Mouse (Mus musculus) heart, adult 2 months (tissue): ENCODE measurements around the gene Ror1.

Source experiments
- CTCF ChIP-seq: fragments of 200-600 bp; IDR thresholded peaks from 2 replicates; pipeline ENCODE4 v1.8.1; 2022; ENCODE audit warnings: antibody characterized with exemption, mild to moderate bottlenecking, moderate library complexity
- EP300 ChIP-seq: fragments of 200-500 bp; IDR thresholded peaks from 2 replicates; pipeline ENCODE4 v1.6.1; 2011; ENCODE audit warnings: low read depth, low read length, control low read depth; ENCODE audit not compliant: insufficient read depth

DNA sequence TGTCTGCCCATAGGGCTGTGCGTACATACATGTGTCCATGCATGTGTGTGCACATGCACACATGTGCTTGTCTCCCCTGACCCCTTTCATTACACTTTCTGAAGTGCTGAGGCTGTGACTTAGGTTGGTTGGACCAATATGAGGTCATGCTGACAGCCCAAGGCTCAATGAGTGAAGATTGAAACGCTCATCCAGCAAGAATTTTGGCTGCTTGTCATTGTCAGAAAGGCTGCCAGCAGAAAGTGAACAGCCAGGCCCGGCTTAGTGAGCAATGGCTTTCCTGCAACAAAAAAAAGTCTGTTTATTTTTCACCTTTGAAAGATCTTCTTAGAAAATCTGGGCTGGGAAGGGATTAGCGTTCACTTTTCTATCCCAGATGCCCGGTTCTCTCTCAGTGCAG, 86.1 kb downstream of the Ror1 start:
- no peak for TF ChIP-seq CTCF
- no peak for TF ChIP-seq EP300
